Mouse (Mus musculus): ENCODE data around the gene Pde1a.

Gene Pde1a

DNA sequence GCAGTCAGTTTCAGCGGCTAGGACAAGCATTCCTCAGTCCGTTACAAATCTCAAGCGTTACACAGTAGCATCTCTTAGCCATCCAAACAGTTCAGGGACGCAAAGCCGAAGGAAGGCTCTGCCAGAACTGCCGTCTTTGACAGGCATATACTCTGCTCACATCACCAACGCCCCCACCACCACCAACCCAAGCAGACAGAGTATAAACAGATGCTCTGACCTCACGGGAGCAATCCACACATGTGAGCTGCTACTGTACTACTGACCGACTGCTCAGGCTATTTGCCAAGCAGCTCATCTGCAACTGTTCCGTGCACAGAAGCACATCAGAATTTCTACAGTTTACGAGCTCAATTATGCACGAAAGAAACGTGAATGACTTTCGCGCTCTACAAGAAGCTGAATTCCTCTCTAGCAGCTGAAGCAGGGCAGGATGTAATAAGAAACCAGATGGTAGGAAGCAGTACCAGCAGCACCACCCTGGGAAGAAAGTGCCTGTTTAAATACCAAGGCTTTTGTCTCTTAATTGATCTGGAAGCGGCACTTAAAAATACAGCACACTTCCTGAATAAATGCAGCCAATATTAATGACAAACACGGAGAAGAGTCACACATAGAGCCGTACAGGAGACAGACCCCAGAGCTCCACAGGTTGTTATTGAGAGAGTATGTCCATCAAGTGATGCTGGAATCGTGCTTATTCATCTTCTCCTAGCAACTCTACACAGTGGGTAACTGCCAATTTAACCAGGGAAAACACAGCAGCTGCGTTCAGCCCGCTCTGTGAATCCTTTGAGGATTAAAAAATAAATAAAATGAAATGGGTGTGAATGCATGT is at the start of gene Pde1a:
TSS of gene Pde1a (minus strand) at position 598 of the 838 bp plus-strand sequence.
- no peak for DNase-seq (ENCODE audit: low spot score)

- DNase-seq (ENCODE audit: low spot score): no peak
Measured at GRCm38 (mm10) chr2:80178608-80179280, 49.5 kb upstream of the Pde1a start.

- no peak for DNase-seq (ENCODE audit: low spot score)
Measured at GRCm38 (mm10) chr2:80178154-80178553, 48.9 kb upstream of the Pde1a start.

DNA sequence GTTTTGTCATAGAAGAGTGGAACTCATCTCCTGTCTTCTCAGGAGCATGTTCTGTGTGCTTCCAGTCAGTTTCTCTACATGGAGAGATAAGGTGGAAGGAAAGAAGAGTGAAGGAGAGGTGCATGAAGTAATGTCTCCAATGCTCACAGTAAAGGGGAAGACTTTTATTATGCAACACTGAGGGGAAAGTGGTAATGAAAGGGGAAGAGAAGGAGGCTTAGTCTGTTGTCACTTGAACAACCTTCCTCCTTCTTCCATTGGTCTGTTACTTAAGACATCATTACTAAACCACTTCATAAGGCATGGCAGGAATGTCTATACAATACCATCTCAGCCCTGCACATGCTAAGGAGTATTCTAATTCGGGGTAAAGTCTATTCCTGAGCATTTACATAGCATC is 38.8 kb upstream of the Pde1a start:
- no peak for DNase-seq (ENCODE audit: low spot score)

GRCm38 (mm10) chr2:80158784-80159183 is 29.5 kb upstream of the Pde1a start:
- no peak for DNase-seq (ENCODE audit: low spot score)

DNA sequence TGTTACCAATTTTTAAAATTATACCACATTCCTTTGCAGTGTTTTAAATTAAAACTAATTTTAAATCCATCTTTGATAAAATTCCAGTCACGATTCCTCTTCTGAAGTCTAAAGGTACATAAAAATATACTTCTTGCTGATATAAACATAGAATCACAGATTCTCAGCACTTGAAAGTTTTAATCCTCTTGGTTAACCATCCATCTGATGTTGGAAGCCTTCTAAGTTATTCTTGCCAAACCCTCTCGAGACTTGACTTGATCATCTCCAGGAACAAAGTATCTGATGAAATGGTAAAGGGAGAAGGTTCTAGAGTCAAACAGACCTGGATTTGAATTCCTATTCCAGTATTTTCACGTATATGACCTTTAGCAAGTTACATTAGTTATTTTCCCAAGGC is 28.9 kb upstream of the Pde1a start:
- no peak for DNase-seq (ENCODE audit: low spot score)

DNA sequence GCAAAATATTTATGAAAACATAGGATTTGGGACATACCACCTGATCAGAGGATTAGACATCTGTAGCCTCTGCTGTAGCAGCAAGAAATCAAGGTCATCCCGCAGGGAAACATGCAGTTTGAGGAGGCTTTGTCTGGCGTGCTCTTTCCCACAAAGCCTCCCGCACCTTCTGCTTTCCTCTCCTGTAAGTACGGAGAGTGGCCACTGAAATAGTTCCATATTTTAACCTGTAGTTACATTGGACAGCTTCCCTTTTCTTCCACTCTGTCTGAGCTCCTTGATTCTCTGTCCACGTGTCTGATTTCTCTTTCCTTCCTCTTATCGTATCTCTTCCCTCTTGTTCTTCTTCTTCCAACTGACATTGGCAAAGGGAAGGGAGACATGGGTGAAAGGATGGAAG is 20.8 kb upstream of the Pde1a start:
- DNase-seq (ENCODE audit: low spot score): no peak

DNA sequence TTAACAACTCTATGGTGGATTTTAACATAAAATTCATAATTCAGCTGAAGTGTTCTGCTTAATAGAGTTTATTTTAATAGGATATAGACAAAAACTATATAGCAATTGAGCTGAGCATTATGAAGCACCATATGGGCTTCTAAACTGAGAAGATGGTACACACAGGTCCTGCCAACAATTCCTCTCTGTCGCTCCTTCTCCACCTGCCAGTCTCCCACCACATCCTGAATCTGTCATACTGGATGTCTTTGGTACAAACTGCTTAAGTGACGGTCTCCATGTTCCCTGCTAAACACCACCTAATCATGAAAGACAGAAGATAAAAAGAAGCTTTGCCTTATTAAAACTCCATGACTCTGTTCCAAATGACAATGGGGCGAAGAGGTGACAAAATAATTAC is 20.1 kb upstream of the Pde1a start:
- DNase-seq (ENCODE audit: low spot score): no peak

- no peak for DNase-seq (ENCODE audit: low spot score)
Measured at GRCm38 (mm10) chr2:80135076-80135475, 5.8 kb upstream of the Pde1a start.

- DNase-seq (ENCODE audit: low spot score): no peak
Measured at GRCm38 (mm10) chr2:80132677-80133076, 3.4 kb upstream of the Pde1a start.

GRCm38 (mm10) chr2:80126663-80127062 is 2.6 kb downstream of the Pde1a start:
- no peak for DNase-seq (ENCODE audit: low spot score)

- DNase-seq (ENCODE audit: low spot score): no peak
Measured at GRCm38 (mm10) chr2:80086891-80087290, 42.4 kb downstream of the Pde1a start.

- DNase-seq (ENCODE audit: low spot score): no peak
Measured at GRCm38 (mm10) chr2:80080090-80080821, 49.0 kb downstream of the Pde1a start.

- DNase-seq (ENCODE audit: low spot score): no peak
Measured at GRCm38 (mm10) chr2:80079618-80080017, 49.6 kb downstream of the Pde1a start.

DNA sequence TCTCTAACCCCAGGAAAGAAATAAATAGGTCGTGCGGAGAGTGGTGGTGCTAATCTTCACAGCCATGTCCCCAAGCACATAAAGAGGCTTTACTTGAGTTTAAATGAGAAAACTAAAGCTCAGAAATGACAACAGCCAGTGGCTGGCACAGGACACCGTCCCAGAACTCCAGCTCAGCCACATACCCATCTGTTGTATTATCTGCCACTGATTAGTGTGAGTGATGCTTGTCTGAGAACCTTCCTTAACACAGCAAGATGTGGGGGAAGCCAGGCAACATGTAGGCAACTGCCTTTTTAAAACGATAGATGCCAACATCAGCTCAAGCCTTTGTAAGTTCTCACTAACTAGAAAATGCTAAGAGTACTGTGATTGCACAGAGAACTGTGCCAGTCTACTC is 52.9 kb downstream of the Pde1a start:
- DNase-seq (ENCODE audit: low spot score): no peak

GRCm38 (mm10) chr2:80074531-80074930 is 54.7 kb downstream of the Pde1a start:
- DNase-seq (ENCODE audit: low spot score): no peak

DNA sequence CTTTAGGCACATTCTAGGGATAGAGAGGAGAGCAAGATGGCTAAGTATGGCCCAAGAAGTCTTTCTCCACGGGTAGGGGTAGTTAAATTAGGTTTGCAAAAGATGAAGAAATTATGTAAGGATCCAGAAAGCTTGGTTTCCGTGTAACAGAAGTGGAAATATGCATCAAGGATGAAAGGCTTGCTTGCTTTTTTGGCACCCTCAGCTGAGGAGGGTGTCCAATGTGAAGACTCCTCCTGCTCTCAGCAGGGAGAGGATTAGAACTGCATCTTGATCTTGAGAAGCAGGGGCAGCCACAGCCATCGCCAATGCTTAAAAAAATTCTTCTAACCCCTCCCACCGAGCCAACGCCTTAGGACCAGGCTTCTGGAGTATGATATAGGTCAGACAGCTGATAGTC is 55.2 kb downstream of the Pde1a start:
- DNase-seq (ENCODE audit: low spot score): no peak

GRCm38 (mm10) chr2:80073426-80073825 is 55.8 kb downstream of the Pde1a start:
- no peak for DNase-seq (ENCODE audit: low spot score)

DNA sequence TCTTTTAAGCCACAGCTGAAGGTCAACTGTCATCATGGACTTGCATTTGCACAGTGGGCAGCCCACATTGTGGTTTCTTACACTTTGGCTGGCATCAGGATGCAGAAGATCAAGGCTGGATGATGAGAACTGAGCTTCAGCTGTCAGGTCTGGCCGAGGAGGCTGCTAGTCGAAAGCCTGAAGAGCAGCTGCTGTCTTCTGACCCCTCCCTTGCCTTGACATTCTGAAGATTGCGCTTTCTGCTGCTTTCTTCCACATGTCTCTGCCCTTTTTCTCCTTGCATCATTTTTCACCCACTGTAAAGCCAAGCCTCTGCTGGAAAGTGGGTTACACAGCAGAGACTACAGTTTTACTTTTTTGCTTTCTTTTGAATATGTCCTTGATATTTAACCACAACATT is 59.5 kb downstream of the Pde1a start:
- DNase-seq (ENCODE audit: low spot score): no peak

DNA sequence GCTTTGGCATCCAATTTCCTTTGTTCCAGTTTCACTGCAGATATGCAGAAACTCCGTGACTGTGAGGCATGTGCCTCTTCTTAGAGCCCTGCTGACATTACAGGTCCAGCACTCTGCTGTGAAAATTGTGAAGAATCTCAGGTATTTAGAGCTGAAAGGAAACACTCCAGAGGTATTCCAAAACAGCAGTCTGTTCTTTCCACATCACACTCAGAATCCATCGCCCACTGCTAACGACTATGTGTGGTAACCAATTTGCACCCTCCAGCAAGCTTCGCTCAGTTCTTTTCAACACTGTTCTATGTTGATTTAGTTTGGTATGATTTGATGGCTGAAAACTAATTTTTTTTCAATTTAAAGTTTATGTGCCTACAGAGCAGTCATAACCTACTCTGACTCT is 62.8 kb downstream of the Pde1a start:
- DNase-seq (ENCODE audit: low spot score): no peak

GRCm38 (mm10) chr2:80056062-80056461 is 73.2 kb downstream of the Pde1a start:
- no peak for DNase-seq (ENCODE audit: low spot score)

DNA sequence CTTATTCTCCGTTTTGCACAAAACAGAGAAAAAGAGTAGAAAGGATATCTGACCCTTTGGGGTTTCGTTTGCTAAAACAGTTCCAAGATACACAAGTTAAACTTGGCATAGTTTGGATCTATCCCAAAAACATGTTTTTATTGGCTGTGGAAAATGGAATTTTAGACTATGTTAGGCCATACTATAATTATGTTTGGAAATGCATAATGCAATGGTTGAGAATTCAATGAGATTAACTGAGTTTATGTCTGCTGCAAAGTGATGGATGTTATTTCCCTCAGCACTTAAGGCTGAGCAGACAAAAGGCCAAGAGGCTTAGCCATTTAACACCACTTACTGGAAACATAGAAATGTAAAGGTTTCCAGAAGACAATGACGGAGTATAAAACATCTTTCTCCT is 75.2 kb downstream of the Pde1a start:
- DNase-seq (ENCODE audit: low spot score): no peak
